Mouse (Mus musculus): ENCODE data around the gene Cyp4f39. TPM values are rescaled to one million over a fixed set of nuclear protein-coding genes. Genes with fewer than 3 reads are reported as not detected.

Gene Cyp4f39
- total RNA-seq (2023): not detected

GRCm38 (mm10) chr17:32452482-32452881 lies at the start of gene Cyp4f39:
Gene Cyp4f39, plus strand, starts transcription at chr17:32452723.

GRCm38 (mm10) chr17:32403417-32403816 lies 49.1 kb upstream of the Cyp4f39 start, which contains the start of gene Rasal3:
Gene Rasal3, minus strand, starts transcription at chr17:32403583.

GRCm38 (mm10) chr17:32424034-32424433 lies 28.5 kb upstream of the Cyp4f39 start, which contains the start of gene Pglyrp2:
Gene Pglyrp2, minus strand, starts transcription at chr17:32424167.

DNA sequence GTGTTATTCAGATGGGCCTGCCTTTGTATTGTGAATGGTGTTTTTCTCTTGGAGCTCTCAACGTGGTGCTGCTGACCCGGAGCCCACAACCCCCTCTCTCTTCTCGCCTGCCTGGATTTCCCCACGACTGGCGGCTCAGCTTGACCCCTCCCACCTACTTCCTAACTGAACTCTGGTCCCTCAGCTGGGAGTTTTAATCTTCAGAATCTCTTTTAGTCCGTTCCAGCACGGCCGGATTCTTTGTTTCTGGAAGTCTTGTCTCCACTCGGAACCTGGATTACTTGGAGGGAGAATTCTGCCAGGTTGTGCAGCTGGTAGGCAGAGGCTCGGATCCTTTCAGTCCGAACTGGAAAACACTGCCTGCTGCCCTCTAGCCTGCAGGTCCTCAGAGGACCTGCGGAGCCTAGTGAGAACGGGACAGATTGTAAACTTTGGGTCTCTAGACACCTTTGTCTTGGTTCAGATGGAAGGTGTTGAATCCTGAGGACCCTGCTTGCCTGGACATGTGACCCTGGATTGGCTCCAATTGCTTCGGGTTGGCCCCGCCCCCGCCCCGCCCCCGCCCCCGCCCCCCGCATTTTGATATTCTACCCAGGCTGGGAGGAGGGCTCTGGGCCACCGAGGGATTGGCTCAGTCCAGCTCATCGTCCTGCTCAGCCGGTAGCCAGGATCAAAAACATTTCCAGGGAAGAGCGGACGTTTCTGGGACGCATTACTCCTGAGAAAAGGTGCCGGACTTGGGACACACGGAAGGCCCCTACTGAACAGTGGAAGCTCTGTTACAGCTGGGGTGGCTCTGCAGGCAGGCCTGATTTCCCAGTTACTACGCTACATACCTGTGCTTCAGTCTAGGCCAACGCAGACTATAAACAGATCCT lies 53.6 kb downstream of the Cyp4f39 start, which contains the start of gene Cyp4f17:
Cyp4f17 (plus strand) TSS at position 200 of the 878 bp plus-strand sequence.

DNA sequence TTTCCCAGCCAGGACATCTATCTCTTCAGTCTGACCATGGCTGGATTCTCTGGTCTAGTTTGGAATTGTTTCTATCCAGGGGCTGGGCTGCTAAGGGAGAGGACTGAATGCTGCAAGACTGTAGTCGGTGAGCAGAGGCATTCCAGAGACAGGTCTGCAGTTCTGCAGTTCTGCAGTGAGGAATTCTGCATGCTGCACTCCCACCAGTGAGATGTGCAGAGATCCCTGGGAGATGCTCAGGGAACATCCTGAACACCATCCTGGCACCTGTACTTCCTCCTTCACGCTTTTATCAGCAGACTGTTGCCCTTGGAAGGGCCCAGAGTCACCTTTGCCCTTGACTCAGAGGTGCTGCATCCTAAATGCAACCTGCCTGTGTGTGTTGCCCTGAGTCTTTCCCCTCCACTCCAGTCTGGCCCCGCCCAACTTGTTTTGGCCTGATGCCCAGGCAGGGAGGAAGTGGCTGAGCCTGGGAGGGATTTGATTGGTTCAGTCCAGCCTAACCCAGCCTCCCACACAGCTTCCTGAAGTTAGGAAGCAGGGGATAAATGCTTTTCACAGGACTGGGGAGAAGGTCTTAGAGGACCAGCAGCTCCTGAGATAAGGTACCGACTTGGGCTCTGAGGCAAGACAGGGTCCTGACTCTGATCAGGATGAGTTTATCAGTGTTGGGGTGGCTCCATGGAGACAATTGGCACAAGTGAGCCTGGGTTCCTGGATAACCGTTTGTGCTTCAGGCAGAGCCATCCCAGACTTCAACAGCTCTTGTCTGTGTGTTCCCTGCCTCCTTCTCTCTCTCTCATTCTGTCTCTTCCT lies 83.7 kb downstream of the Cyp4f39 start, which contains the start of gene Cyp4f16:
Cyp4f16 (plus strand) TSS at position 508 of the 816 bp plus-strand sequence.

Other genes with a start within 250 kb of the Cyp4f39 start
- 100 to 1,000 TPM; 304 to 305 TPM for gene Brd4, start 168.0 kb upstream of the Cyp4f39 start, total RNA-seq (2023)
- gene Akap8, start 131.5 kb upstream of the Cyp4f39 start, total RNA-seq (2023): 100 to 1,000 TPM; 306 to 315 TPM
- gene Akap8l, start 102.1 kb upstream of the Cyp4f39 start, total RNA-seq (2023): 100 to 1,000 TPM; 173 to 182 TPM
- gene Wiz, start 63.3 kb upstream of the Cyp4f39 start, total RNA-seq (2023): 10 to 100 TPM; 38.3 to 38.6 TPM
- 100 to 1,000 TPM; 646 to 647 TPM for gene Rasal3, start 49.1 kb upstream of the Cyp4f39 start, total RNA-seq (2023)
- 100 to 1,000 TPM in 1 of 2 experiments, 10 to 100 TPM in 1; 98.6 to 109 TPM for gene Pglyrp2, start 28.6 kb upstream of the Cyp4f39 start, total RNA-seq (2023)
- gene Cyp4f17, start 53.3 kb downstream of the Cyp4f39 start, total RNA-seq (2023): 1 to 10 TPM; 1.1 to 1.7 TPM
- gene Cyp4f16, start 83.8 kb downstream of the Cyp4f39 start, total RNA-seq (2023): 1 to 10 TPM; 4.5 to 8.7 TPM
- gene Cyp4f37, start 168.6 kb downstream of the Cyp4f39 start, total RNA-seq (2023): not detected
- not detected for gene Cyp4f40, start 206.2 kb downstream of the Cyp4f39 start, total RNA-seq (2023)
- gene Cyp4f15, start 232.9 kb downstream of the Cyp4f39 start, total RNA-seq (2023): not detected

All from T-cell, adult 66 days (primary cell).